In genomic region chr2:164512121-164512909, GRCm38 (mm10) we compare ENCODE assay signal across 18 mouse cellular contexts. TPM values are rescaled to one million over a fixed set of nuclear protein-coding genes. Genes with fewer than 3 reads are reported as not detected.
DNase-seq lines count a peak whose midpoint lies in the region; ATAC-seq and TF ChIP-seq lines count a peak whose summit lies in the region.
"Had no signal": no experiment of that assay in that cellular context is flagged by ENCODE, and none has a peak within 500 bp of the region (broad histone marks: within the 10 kb centered on the region; RNA-seq: fewer than 3 reads in every experiment).

No protein-coding gene starts in this region.

- H3K9me3 ChIP-seq in embryonic facial prominence, embryonic 15.5 days (replicated peaks) = no peaks in the 10 kb centered on the region
- H3K9me3 ChIP-seq in embryonic facial prominence, embryonic 10.5 days = 0 out of 2 replicates have a peak, but pooled peaks cover 5% of the 10 kb centered on the region
- H3K9me3 ChIP-seq in limb, embryonic 14.5 days (ENCODE audit: control insufficient read depth, low read length) = no peaks in the 10 kb centered on the region
- H3K9me3 ChIP-seq: forebrain, embryonic 10.5 days had no signal

- no peaks in the 10 kb centered on the region for H3K4me1 ChIP-seq in embryonic facial prominence, embryonic 15.5 days
- H3K4me1 ChIP-seq in embryonic facial prominence, embryonic 10.5 days = 0 out of 2 replicates have a peak, but pooled peaks cover 5% of the 10 kb centered on the region
- peaks cover 4% of the 10 kb centered on the region; the same call in 1 of the 2 replicates for H3K4me1 ChIP-seq in brown adipose tissue, adult 24 weeks (ENCODE audit: control insufficient read depth, insufficient read depth, insufficient read length, low read length)
- H3K4me1 ChIP-seq in limb, embryonic 14.5 days (ENCODE audit: control insufficient read depth, insufficient read depth, low read length) = no peaks in the 10 kb centered on the region
- H3K4me1 ChIP-seq: forebrain, embryonic 10.5 days had no signal

- ATAC-seq in embryonic facial prominence, embryonic 15.5 days (ENCODE audit: insufficient number of reproducible peaks, low FRiP score, low TSS enrichment, low read depth) = no peak
- peak; percentile 25; the same call in 1 of the 2 replicates for ATAC-seq in limb, embryonic 14.5 days (ENCODE audit: low FRiP score, low read depth)
- ATAC-seq: activated CD4-positive, CD25-positive, alpha-beta regulatory T cell, adult 4 months had no signal

- no peak overlapping the region for H3K9ac ChIP-seq in embryonic facial prominence, embryonic 15.5 days
- no peak overlapping the region for H3K9ac ChIP-seq in limb, embryonic 14.5 days (ENCODE audit: low read depth, low read length, severe bottlenecking)

- H3K27me3 ChIP-seq in embryonic facial prominence, embryonic 15.5 days = no peaks in the 10 kb centered on the region
- no peaks in the 10 kb centered on the region for H3K27me3 ChIP-seq in embryonic facial prominence, embryonic 10.5 days (replicated peaks; ENCODE audit: low read depth, poor library complexity, severe bottlenecking)
- H3K27me3 ChIP-seq in limb, embryonic 14.5 days (ENCODE audit: control insufficient read depth, insufficient read depth, low read length) = no peaks in the 10 kb centered on the region

- H3K4me3 ChIP-seq in embryonic facial prominence, embryonic 15.5 days (replicated peaks) = no peak overlapping the region
- no peak overlapping the region for H3K4me3 ChIP-seq in embryonic facial prominence, embryonic 10.5 days
- H3K4me3 ChIP-seq in brown adipose tissue, adult 24 weeks (ENCODE audit: insufficient read depth, low read depth, low read length) = no peak overlapping the region
- H3K4me3 ChIP-seq in limb, embryonic 14.5 days (replicated peaks; ENCODE audit: low read length) = no peak overlapping the region
- H3K4me3 ChIP-seq: forebrain, embryonic 10.5 days had no signal

- 56% methylated on average over 12 of the region's 14 CpGs for WGBS in embryonic facial prominence, embryonic 15.5 days
- 63% methylated on average over 14 of the region's 14 CpGs for WGBS in embryonic facial prominence, embryonic 10.5 days
- 64% methylated on average over 11 of the region's 14 CpGs for WGBS in limb, embryonic 14.5 days

- DNase-seq in embryonic facial prominence, embryonic 10.5 days (ENCODE audit: low spot score) = no peak
- DNase-seq in limb, embryonic 14.5 days (ENCODE audit: low spot score) = no peak
- peak; percentile 70 for DNase-seq in lung, postnatal 36 days
- no peak for DNase-seq in adrenal gland, adult 18-20 months (ENCODE audit: low spot score in 2 of 2)
- no peak for DNase-seq in adipocyte (ENCODE audit: low spot score)
- DNase-seq in thymus, postnatal 36 days = no peak
- DNase-seq: embryo, embryonic 11 days; spleen, adult 18-20 months had no signal

- no peak for TF ChIP-seq POLR2A in limb, embryonic 14.5 days (IDR thresholded peaks at IDR 0.05; ENCODE audit: borderline replicate concordance, extremely low read depth, insufficient read depth, insufficient read length)

- peak overlapping the region; percentile 7; the same call in 1 of the 2 replicates for H3K27ac ChIP-seq in embryonic facial prominence, embryonic 15.5 days (replicated peaks)
- no peak overlapping the region for H3K27ac ChIP-seq in embryonic facial prominence, embryonic 10.5 days (replicated peaks)
- peak overlapping the region; percentile 62 for H3K27ac ChIP-seq in brown adipose tissue, adult 24 weeks (replicated peaks; ENCODE audit: low read depth, low read length)
- H3K27ac ChIP-seq in limb, embryonic 14.5 days (replicated peaks; ENCODE audit: low read depth, low read length) = no peak overlapping the region
- H3K27ac ChIP-seq: forebrain, embryonic 10.5 days had no signal

- H3K36me3 ChIP-seq in embryonic facial prominence, embryonic 15.5 days = peaks cover under 1% of the 10 kb centered on the region; the same call in 1 of the 2 replicates
- peaks cover 16% of the 10 kb centered on the region for H3K36me3 ChIP-seq in embryonic facial prominence, embryonic 10.5 days (replicated peaks)
- peaks cover 4% of the 10 kb centered on the region; the same call in 1 of the 2 replicates for H3K36me3 ChIP-seq in limb, embryonic 14.5 days (ENCODE audit: control insufficient read depth, insufficient read depth, low read length)

- H3K4me2 ChIP-seq in embryonic facial prominence, embryonic 15.5 days (replicated peaks) = no peak overlapping the region
- H3K4me2 ChIP-seq in limb, embryonic 14.5 days (replicated peaks; ENCODE audit: low read depth, low read length, severe bottlenecking) = no peak overlapping the region
- H3K4me2 ChIP-seq: midbrain, embryonic 11.5 days had no signal

RNA-seq across cellular contexts. Expression of gene Pigt, which starts 15.0 kb away (rescaled TPM):
- polyA plus RNA-seq in embryonic facial prominence, embryonic 15.5 days (2015; fragmentation: Nextera tagmentation; extraction: Ambion mirVana) = 63.0 and 70.5 TPM in 2 replicates
- polyA plus RNA-seq in embryonic facial prominence, embryonic 10.5 days (2016; fragmentation: Nextera tagmentation; extraction: Ambion mirVana) = 34.8 and 38.1 TPM in 2 replicates
- polyA plus RNA-seq in brown adipose tissue, adult 24 weeks (2012; ENCODE audit: insufficient read depth, insufficient read length, missing spikeins) = 15.7 and 21.6 TPM in 2 replicates
- 99.5 and 142 TPM in 2 replicates for polyA plus RNA-seq in limb, embryonic 14.5 days (2012; rRNA removed)
- polyA plus RNA-seq in limb, embryonic 14.5 days (2014; fragmentation: Nextera tagmentation; extraction: Ambion mirVana) = 72.4 and 81.4 TPM in 2 replicates
- 10 to 100 TPM; 63.3 to 93.6 TPM for total RNA-seq in adrenal gland, adult 18-20 months (2021)

RNA-seq across cellular contexts. Expression of gene Dbndd2, which starts 26.4 kb away (rescaled TPM):
- 8.4 and 10.3 TPM in 2 replicates for polyA plus RNA-seq in embryonic facial prominence, embryonic 15.5 days (2015; fragmentation: Nextera tagmentation; extraction: Ambion mirVana)
- 1.8 TPM in 2 replicates for polyA plus RNA-seq in embryonic facial prominence, embryonic 10.5 days (2016; fragmentation: Nextera tagmentation; extraction: Ambion mirVana)
- 23.0 and 26.8 TPM in 2 replicates for polyA plus RNA-seq in brown adipose tissue, adult 24 weeks (2012; ENCODE audit: insufficient read depth, insufficient read length, missing spikeins)
- polyA plus RNA-seq in limb, embryonic 14.5 days (2012; rRNA removed) = 7.7 and 8.3 TPM in 2 replicates
- 2.9 and 4.4 TPM in 2 replicates for polyA plus RNA-seq in limb, embryonic 14.5 days (2014; fragmentation: Nextera tagmentation; extraction: Ambion mirVana)
- 10 to 100 TPM in 1 of 2 experiments, 1 to 10 TPM in 1; 7.6 to 20.9 TPM for total RNA-seq in adrenal gland, adult 18-20 months (2021)

RNA-seq across cellular contexts. Expression of gene Trp53tg5, which starts 38.8 kb away (rescaled TPM):
- not detected in 2 replicates for polyA plus RNA-seq in embryonic facial prominence, embryonic 15.5 days (2015; fragmentation: Nextera tagmentation; extraction: Ambion mirVana)
- polyA plus RNA-seq in embryonic facial prominence, embryonic 10.5 days (2016; fragmentation: Nextera tagmentation; extraction: Ambion mirVana) = not detected in 2 replicates
- not detected in 2 replicates for polyA plus RNA-seq in brown adipose tissue, adult 24 weeks (2012; ENCODE audit: insufficient read depth, insufficient read length, missing spikeins)
- not detected in 2 replicates for polyA plus RNA-seq in limb, embryonic 14.5 days (2012; rRNA removed)
- polyA plus RNA-seq in limb, embryonic 14.5 days (2014; fragmentation: Nextera tagmentation; extraction: Ambion mirVana) = 0.22 TPM in 1 of 2 replicates, not detected in the other
- total RNA-seq in adrenal gland, adult 18-20 months (2021) = not detected
- total RNA-seq: left cerebral cortex, postnatal 36 days; neutrophil, adult 5-6 weeks had no signal
- polyA plus RNA-seq: forebrain, embryonic 10.5 days; hindbrain, embryonic 11.5 days; large intestine, adult 2 months; midbrain, embryonic 11.5 days had no signal

RNA-seq across cellular contexts. Expression of gene Wfdc2, which starts 49.9 kb away (rescaled TPM):
- polyA plus RNA-seq in embryonic facial prominence, embryonic 15.5 days (2015; fragmentation: Nextera tagmentation; extraction: Ambion mirVana) = 47.5 and 73.4 TPM in 2 replicates
- 59.8 and 62.7 TPM in 2 replicates for polyA plus RNA-seq in embryonic facial prominence, embryonic 10.5 days (2016; fragmentation: Nextera tagmentation; extraction: Ambion mirVana)
- not detected in 2 replicates for polyA plus RNA-seq in brown adipose tissue, adult 24 weeks (2012; ENCODE audit: insufficient read depth, insufficient read length, missing spikeins)
- 30.4 and 31.0 TPM in 2 replicates for polyA plus RNA-seq in limb, embryonic 14.5 days (2012; rRNA removed)
- polyA plus RNA-seq in limb, embryonic 14.5 days (2014; fragmentation: Nextera tagmentation; extraction: Ambion mirVana) = 27.3 and 44.0 TPM in 2 replicates
- total RNA-seq in adrenal gland, adult 18-20 months (2021) = under 1 TPM in 1 of 2 experiments, not detected in 1; 0.74 TPM
- total RNA-seq: left cerebral cortex, postnatal 36 days; neutrophil, adult 5-6 weeks had no signal
- polyA plus RNA-seq: activated CD4-positive, CD25-positive, alpha-beta regulatory T cell, adult 4 months had no signal

RNA-seq across cellular contexts. Expression of gene Gm20458, which starts 51.5 kb away (rescaled TPM):
- polyA plus RNA-seq in embryonic facial prominence, embryonic 15.5 days (2015; fragmentation: Nextera tagmentation; extraction: Ambion mirVana) = 12.2 and 12.5 TPM in 2 replicates
- 3.1 and 3.2 TPM in 2 replicates for polyA plus RNA-seq in embryonic facial prominence, embryonic 10.5 days (2016; fragmentation: Nextera tagmentation; extraction: Ambion mirVana)
- polyA plus RNA-seq in brown adipose tissue, adult 24 weeks (2012; ENCODE audit: insufficient read depth, insufficient read length, missing spikeins) = 2.4 TPM in 1 of 2 replicates, not detected in the other
- polyA plus RNA-seq in limb, embryonic 14.5 days (2012; rRNA removed) = 9.0 and 10.4 TPM in 2 replicates
- 12.2 and 14.3 TPM in 2 replicates for polyA plus RNA-seq in limb, embryonic 14.5 days (2014; fragmentation: Nextera tagmentation; extraction: Ambion mirVana)
- total RNA-seq in adrenal gland, adult 18-20 months (2021) = 1 to 10 TPM in 1 of 2 experiments, not detected in 1; 5.7 TPM
- total RNA-seq: ES-E14; neutrophil, adult 5-6 weeks had no signal

Comparison
In these comparisons a context has a peak if more than half of its experiments do, and no peak if none do; other contexts are left out.
1. H3K27ac ChIP-seq: peak in embryonic facial prominence, embryonic 15.5 days (single experiment) and brown adipose tissue, adult 24 weeks (single experiment); none in embryonic facial prominence, embryonic 10.5 days (single experiment) and limb, embryonic 14.5 days (single experiment).